Mouse (Mus musculus) thymus, adult 2 months (tissue): ENCODE results near the gene Gmcl1.

Experiments used
- CTCF ChIP-seq: fragments of 200-500 bp; IDR thresholded peaks from 2 replicates; pipeline ENCODE4 v1.5.1; 2012; ENCODE audit warnings: mild to moderate bottlenecking, control low read depth, low read length, moderate library complexity, borderline replicate concordance; ENCODE audit not compliant: control insufficient read depth, poor library complexity, insufficient read depth; ENCODE audit errors: extremely low read depth
- POLR2A ChIP-seq: fragments of 200-500 bp; IDR thresholded peaks from 2 replicates; pipeline ENCODE4 v1.6.1; 2012; ENCODE audit warnings: mild to moderate bottlenecking, low read length, control low read depth, moderate library complexity; ENCODE audit not compliant: control insufficient read depth, poor library complexity, insufficient read depth; ENCODE audit errors: extremely low read depth

DNA sequence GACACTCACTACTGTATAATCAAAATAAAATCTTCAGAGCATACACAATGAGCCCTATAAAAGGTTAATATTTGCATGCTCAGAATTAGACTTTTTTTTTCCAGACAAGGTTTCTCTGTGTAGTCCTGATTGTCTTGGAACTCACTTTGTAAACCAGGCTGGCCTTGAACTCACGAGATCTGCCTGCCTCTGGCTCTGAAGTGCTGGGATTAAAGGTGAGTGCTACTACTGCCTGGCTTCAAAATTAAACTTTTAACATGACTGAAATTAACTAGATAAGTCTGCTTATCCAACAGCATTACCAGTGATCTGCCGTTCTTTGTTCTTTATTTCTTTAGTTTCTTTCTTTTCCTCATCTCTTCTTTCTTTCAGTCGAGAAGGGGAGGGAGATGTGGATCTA lies 51.9 kb downstream of the Gmcl1 start:
- TF ChIP-seq POLR2A: no peak
- TF ChIP-seq CTCF: no peak
